Mouse (Mus musculus) gastrocnemius, postnatal 14 days (tissue): ENCODE measurements at regions not wholly inside any gene's neighbourhood (a gene's known extent, or its start where the extent isn't known, plus 50 kb on each side); places are given as distances from the start of the nearest gene placed in this dataset.

ENCODE experiments used
- DNase-seq: peaks from one replicate; pipeline ENCODE4 v3.0.0; 2021; ENCODE audit warnings: mixed read lengths
- intact Hi-C: fragments of 180-260 bp; cut with DNase I; formaldehyde crosslinking; loops from one replicate; pipeline ENCODE4 v1.15.1; 2025; ENCODE audit warnings: low total_unique reads

DNA sequence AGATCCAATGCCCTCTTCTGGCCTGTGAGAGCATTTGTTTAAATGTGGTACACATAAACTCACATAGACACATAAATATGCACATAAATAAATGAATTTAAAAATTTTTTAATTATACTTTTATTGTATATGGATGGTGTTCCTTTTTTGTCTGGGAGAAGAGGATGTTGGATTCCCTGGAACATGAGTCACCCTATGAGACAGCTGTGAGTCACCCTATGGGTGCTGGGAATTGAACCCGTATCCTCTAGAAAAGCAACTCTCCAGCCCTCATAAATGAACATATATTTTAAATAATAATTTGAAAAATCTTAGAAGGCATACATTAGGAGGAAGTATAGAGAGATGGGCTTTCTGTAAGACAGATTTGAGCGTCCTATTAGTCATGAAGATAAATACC lies 76.1 kb upstream of the Dynlt3 start:
- intact Hi-C loops = no loop called here
- DNase-seq = no peak

GRCm38 (mm10) chrX:9742518-9742917 lies 79.7 kb upstream of the Dynlt3 start:
- no peak for DNase-seq
- intact Hi-C loops = no loop called here

- peak; percentile 10 for DNase-seq
- intact Hi-C loops = no loop called here
Measured at GRCm38 (mm10) chrX:9747305-9747938, 84.6 kb upstream of the Dynlt3 start.

GRCm38 (mm10) chrX:9752954-9753572 lies 90.3 kb upstream of the Dynlt3 start:
- DNase-seq = no peak
- intact Hi-C loops = no loop called here

GRCm38 (mm10) chrX:9769540-9769939 lies 77.2 kb upstream of the Hypm start:
- intact Hi-C loops = no loop called here
- no peak for DNase-seq

GRCm38 (mm10) chrX:9777498-9777897 lies 69.2 kb upstream of the Hypm start:
- no peak for DNase-seq

DNA sequence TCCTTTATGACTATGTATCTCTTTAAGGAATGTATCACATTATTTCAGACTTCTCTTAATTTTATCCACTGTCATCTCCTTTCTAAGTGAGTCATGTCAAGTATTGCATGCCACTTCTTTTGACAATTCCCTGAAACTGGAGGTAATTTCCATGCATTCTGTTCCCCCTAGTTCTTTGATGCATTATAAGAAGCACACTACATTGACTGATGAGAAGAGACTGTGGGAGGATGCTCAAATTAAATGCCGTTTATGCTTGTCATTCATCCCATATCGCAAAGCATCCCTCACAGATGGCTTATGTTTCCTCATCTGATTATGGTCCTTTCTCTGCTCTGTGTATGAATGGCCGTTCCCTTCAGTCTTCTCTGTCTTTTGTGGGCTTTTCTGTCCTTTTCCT lies 57.2 kb upstream of the Hypm start:
- intact Hi-C loops = no loop called here
- DNase-seq = no peak

More at GRCm38 (mm10) chrX:9777498-9777897, 69.2 kb upstream of the Hypm start:
- intact Hi-C loops = no loop called here
